Comparison of ENCODE assay signal across 24 mouse cellular contexts in genomic region chr11:57010611-57011010, GRCm38 (mm10). TPM values are rescaled to one million over a fixed set of nuclear protein-coding genes. Genes with fewer than 3 reads are reported as not detected.
DNase-seq lines count a peak whose midpoint lies in the region; ATAC-seq and TF ChIP-seq lines count a peak whose summit lies in the region.
"Had no signal": no experiment of that assay in that cellular context is flagged by ENCODE, and none has a peak within 500 bp of the region (broad histone marks: within the 10 kb centered on the region; RNA-seq: fewer than 3 reads in every experiment).

No protein-coding gene starts in this region.

- TF ChIP-seq CTCF in left cerebral cortex, adult 2 months (IDR thresholded peaks at IDR 0.05), result no peak

- no peaks in the 10 kb centered on the region for H3K36me3 ChIP-seq in forebrain, embryonic 16.5 days (ENCODE audit: control insufficient read depth, insufficient read depth)
- H3K36me3 ChIP-seq in forebrain, embryonic 12.5 days (replicated peaks), result no peaks in the 10 kb centered on the region
- H3K36me3 ChIP-seq in midbrain, embryonic 15.5 days (replicated peaks), result no peaks in the 10 kb centered on the region
- H3K36me3 ChIP-seq: embryonic facial prominence, embryonic 12.5 days; intestine, embryonic 15.5 days; limb, embryonic 12.5 days; liver, embryonic 12.5 days had no signal

- no peaks in the 10 kb centered on the region for H3K9me3 ChIP-seq in forebrain, embryonic 16.5 days (ENCODE audit: control insufficient read depth, low read length)
- H3K9me3 ChIP-seq in forebrain, embryonic 12.5 days, result no peaks in the 10 kb centered on the region
- no peaks in the 10 kb centered on the region for H3K9me3 ChIP-seq in midbrain, embryonic 15.5 days
- H3K9me3 ChIP-seq: embryonic facial prominence, embryonic 12.5 days; intestine, embryonic 15.5 days; limb, embryonic 12.5 days; liver, embryonic 12.5 days had no signal

- H3K27ac ChIP-seq in forebrain, embryonic 16.5 days (ENCODE audit: low read length), result peak overlapping the region; percentile 29
- H3K27ac ChIP-seq in forebrain, embryonic 12.5 days, result no peak overlapping the region
- peak overlapping the region; percentile 50; the same call in 1 of the 2 replicates for H3K27ac ChIP-seq in left cerebral cortex, adult 2 months
- peak overlapping the region; percentile 83; the same call in 1 of the 2 replicates for H3K27ac ChIP-seq in midbrain, embryonic 15.5 days
- H3K27ac ChIP-seq: embryonic facial prominence, embryonic 12.5 days; heart, adult 2 months; intestine, embryonic 15.5 days; limb, embryonic 12.5 days; liver, embryonic 12.5 days had no signal

- H3K4me1 ChIP-seq in forebrain, embryonic 16.5 days (replicated peaks; ENCODE audit: control insufficient read depth, insufficient read depth, low read length), result peaks cover 10% of the 10 kb centered on the region
- H3K4me1 ChIP-seq in forebrain, embryonic 12.5 days, result peaks cover 19% of the 10 kb centered on the region
- peaks cover 25% of the 10 kb centered on the region for H3K4me1 ChIP-seq in midbrain, embryonic 15.5 days
- H3K4me1 ChIP-seq: intestine, embryonic 15.5 days; liver, embryonic 12.5 days had no signal

- H3K27me3 ChIP-seq in forebrain, embryonic 16.5 days (replicated peaks; ENCODE audit: control insufficient read depth, insufficient read depth, low read length), result no peaks in the 10 kb centered on the region
- peaks cover 29% of the 10 kb centered on the region for H3K27me3 ChIP-seq in forebrain, embryonic 12.5 days
- no peaks in the 10 kb centered on the region for H3K27me3 ChIP-seq in midbrain, embryonic 15.5 days (replicated peaks)
- H3K27me3 ChIP-seq: CH12.LX; intestine, embryonic 15.5 days had no signal

- ATAC-seq in forebrain, embryonic 16.5 days, result no peak
- no peak for ATAC-seq in forebrain, embryonic 12.5 days (ENCODE audit: low FRiP score)
- ATAC-seq in midbrain, embryonic 15.5 days (replicated peaks), result no peak
- no peak for ATAC-seq in megakaryocyte-erythroid progenitor cell, adult 5-6 weeks (replicated peaks; ENCODE audit: low FRiP score, low TSS enrichment, poor library complexity, severe bottlenecking)
- ATAC-seq: intestine, embryonic 15.5 days; liver, embryonic 12.5 days had no signal

- intact Hi-C loops in left cerebral cortex, adult 2 months (cut with DNase I), result loop anchor here (5.0 to 10.0 kb wide), 5 partner anchors 184 to 853 kb away; no protein-coding TSS in a partner anchor

- H3K4me3 ChIP-seq in forebrain, embryonic 16.5 days (replicated peaks; ENCODE audit: low read length), result no peak overlapping the region
- no peak overlapping the region for H3K4me3 ChIP-seq in forebrain, embryonic 12.5 days (replicated peaks)
- 0 out of 2 replicates have a peak overlapping the region, but pooled peaks have one; percentile 40 for H3K4me3 ChIP-seq in left cerebral cortex, adult 2 months
- H3K4me3 ChIP-seq in midbrain, embryonic 15.5 days, result no peak overlapping the region
- H3K4me3 ChIP-seq: embryonic facial prominence, embryonic 12.5 days; erythroblast, embryonic 14.5 days; heart, adult 2 months; intestine, embryonic 15.5 days; limb, embryonic 12.5 days; liver, embryonic 12.5 days had no signal

- DNase-seq in left cerebral cortex, adult 2 months (ENCODE audit: extremely low spot score in 1 of 2, low spot score in 2 of 2), result no peak
- DNase-seq in left cerebral cortex, adult 11 months (ENCODE audit: low spot score), result no peak
- peak; percentile 56 for DNase-seq in telencephalon, adult 2 months (ENCODE audit: low read depth, low spot score)
- no peak for DNase-seq in adrenal gland, postnatal 25 days
- DNase-seq: cerebellum, adult 9-11 months; gastrocnemius, postnatal 25 days; heart, adult 2 months; heart, postnatal 36 days; kidney, adult 9 months; kidney, postnatal 36 days; lung, adult 2 months; lung, postnatal 36 days; thymus, postnatal 4 days had no signal

- 0 out of 2 replicates have a peak overlapping the region, but pooled peaks have one; percentile 2 for H3K4me2 ChIP-seq in forebrain, embryonic 16.5 days (ENCODE audit: low read length)
- H3K4me2 ChIP-seq in forebrain, embryonic 12.5 days, result no peak overlapping the region
- peak overlapping the region; percentile 53; the same call in 1 of the 2 replicates for H3K4me2 ChIP-seq in midbrain, embryonic 15.5 days
- H3K4me2 ChIP-seq: intestine, embryonic 15.5 days; liver, embryonic 12.5 days had no signal

- H3K9ac ChIP-seq in forebrain, embryonic 16.5 days (replicated peaks; ENCODE audit: low read depth, low read length), result no peak overlapping the region
- no peak overlapping the region for H3K9ac ChIP-seq in forebrain, embryonic 12.5 days
- H3K9ac ChIP-seq in midbrain, embryonic 15.5 days, result no peak overlapping the region
- H3K9ac ChIP-seq: intestine, embryonic 15.5 days; liver, embryonic 12.5 days had no signal

- 72% methylated on average over 6 of the region's 6 CpGs for WGBS in forebrain, embryonic 16.5 days
- 72% methylated on average over 6 of the region's 6 CpGs for WGBS in forebrain, embryonic 12.5 days
- WGBS in midbrain, embryonic 15.5 days, result 79% methylated on average over 6 of the region's 6 CpGs

RNA-seq across cellular contexts. Expression of gene Gria1, which starts 0.6 kb away (rescaled TPM):
- polyA plus RNA-seq in forebrain, embryonic 16.5 days (2015; fragmentation: Nextera tagmentation; extraction: Ambion mirVana), result 60.5 and 75.1 TPM in 2 replicates
- 9.6 and 9.7 TPM in 2 replicates for polyA plus RNA-seq in forebrain, embryonic 12.5 days (2016; fragmentation: Nextera tagmentation; extraction: Ambion mirVana)
- 100 to 1,000 TPM; 225 to 245 TPM for total RNA-seq in left cerebral cortex, adult 2 months (2021)
- 48.1 and 53.3 TPM in 2 replicates for polyA plus RNA-seq in midbrain, embryonic 15.5 days (2015; fragmentation: Nextera tagmentation; extraction: Ambion mirVana)
- 0.24 TPM in 1 of 2 replicates, not detected in the other for total RNA-seq in adrenal gland, postnatal 25 days (2021)
- not detected in 2 replicates for total RNA-seq in megakaryocyte-erythroid progenitor cell, adult 5-6 weeks (2014; fragmentation: Nextera tagmentation)
- not detected in 2 replicates for total RNA-seq in megakaryocyte-erythroid progenitor cell, adult 5-6 weeks (2017)
- total RNA-seq: MEL had no signal
- polyA plus RNA-seq: erythroblast, embryonic 14.5 days had no signal

Comparison
In these comparisons a context has a peak if more than half of its experiments do, and no peak if none do; other contexts are left out.
1. RNA of gene Gria1, which starts 0.6 kb away (total RNA-seq): 225 to 245 TPM in left cerebral cortex, adult 2 months; 0.24 TPM in adrenal gland, postnatal 25 days and not detected in megakaryocyte-erythroid progenitor cell, adult 5-6 weeks; every median in the first group is over 100 times any median in the second.